Mouse (Mus musculus): Measurements from ENCODE around the gene Olfr933.

Olfr933 gene

DNA sequence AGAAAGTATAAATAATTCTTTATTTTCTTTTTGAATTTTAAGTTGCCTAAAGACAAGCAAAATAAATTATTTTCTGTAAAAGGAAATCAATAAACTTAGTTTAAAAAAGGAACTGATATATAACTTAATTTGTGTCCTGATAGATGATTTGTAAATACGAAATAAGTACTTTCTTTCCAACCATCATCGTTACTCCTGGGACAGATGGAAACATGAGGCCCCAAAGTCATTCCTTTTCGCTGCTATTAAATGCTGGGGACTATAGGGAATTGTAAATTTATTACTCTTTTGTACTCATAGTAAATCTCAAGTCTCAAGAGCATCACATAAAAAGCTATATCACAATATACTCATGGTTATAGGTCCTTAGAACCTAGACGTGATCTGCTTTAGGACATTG lies at the start of gene Olfr933:
Olfr933 (plus strand) TSS at position 301 of the 400 bp plus-strand sequence.
- DNase-seq (ENCODE audit: low spot score in 2 of 2) = no peak

DNA sequence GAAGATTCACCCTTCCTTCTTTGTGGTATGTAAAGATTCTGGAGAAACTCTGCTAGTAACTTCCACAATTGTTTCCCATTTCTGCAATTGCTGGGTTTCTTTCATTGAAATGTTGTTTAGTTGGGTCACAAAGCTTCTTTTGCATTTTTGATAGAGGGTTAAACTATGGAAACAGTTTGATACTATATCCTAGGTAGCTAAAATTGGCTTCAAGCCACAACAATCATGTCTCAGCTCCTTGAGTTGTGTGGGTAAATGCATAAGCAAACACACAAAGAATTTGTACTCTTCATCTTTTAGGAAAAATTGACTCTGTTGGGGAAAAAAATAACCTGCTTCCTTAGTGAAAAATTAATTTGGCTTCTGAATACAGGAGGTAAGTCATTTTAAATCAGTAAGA lies 42.6 kb upstream of the Olfr933 start, which contains the start of gene Olfr930:
Olfr930 (plus strand) TSS at position 301 of the 400 bp plus-strand sequence.
- DNase-seq (ENCODE audit: low spot score in 2 of 2) = no peak

DNA sequence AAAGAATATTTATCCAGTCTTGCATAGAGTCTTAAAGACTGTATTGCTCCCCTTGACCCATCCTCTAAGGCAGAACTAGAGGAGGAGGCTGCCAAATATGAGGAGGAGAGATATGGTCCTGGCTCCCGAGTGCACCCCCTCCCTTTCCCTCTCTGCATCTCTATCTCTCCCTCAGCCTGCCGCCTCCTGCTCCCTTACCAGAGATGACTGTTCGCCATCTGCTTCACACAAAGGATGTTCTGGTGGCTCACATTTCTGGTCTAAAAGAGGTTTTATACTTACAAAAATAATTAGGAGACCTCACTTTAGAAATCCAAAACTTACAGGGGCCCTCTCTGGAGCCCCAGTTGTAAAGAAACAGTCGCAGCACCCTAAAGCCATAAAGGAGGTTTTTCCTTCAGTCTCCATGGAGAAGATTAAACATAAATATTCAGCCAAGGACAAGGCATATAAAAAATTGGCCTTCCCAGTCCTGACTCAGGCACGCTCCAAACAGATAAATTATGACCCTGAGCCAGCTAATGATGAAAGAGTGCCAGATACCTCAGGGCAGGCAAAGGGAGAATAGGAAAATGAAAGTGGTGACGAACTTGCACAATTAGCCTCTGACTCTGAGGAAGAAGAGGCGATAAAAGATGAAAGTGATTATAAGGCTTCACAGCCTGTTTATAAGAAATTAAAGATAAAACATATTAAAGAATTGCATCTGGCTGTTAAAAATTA lies 18.6 kb upstream of the Olfr933 start:
- DNase-seq (ENCODE audit: low spot score in 2 of 2) = no peak

DNA sequence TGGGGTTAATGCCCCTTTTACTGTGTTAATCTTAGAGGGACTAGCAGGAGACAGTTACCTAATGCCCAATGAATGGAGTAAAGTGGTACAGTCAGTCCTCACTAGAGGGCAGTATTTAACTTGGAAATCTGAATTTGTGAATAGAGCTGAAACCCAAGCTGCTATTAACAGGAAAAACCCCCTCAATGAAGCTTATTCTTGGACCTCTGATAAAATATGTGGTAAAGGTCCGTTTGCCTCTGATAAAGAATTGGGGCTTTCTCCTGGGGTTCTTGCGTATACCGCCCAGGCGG lies 18.0 kb upstream of the Olfr933 start:
- DNase-seq (ENCODE audit: low spot score in 2 of 2) = no peak

DNA sequence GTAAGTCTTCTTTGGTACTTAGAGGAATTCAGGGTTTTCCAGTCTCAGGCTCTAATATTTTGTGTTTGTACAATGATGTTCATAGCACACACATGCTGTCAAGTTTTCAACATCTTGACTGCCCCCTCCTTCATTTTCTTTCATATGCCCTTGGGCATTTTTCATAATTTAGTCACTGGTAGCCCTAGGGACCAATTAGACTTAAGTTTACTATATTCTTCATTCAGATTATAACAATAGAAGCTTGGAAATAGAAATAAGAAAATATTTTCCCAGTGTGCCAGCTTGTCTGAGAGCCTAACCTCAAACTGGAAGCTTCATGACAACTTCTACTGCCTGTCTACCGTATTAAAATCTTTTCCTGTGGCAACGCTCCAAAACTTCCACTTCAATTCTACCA lies 16.1 kb downstream of the Olfr933 start, which contains the start of gene Olfr934:
Olfr934 (minus strand) TSS at position 101 of the 400 bp plus-strand sequence.
- no peak for DNase-seq (ENCODE audit: low spot score in 2 of 2)

DNA sequence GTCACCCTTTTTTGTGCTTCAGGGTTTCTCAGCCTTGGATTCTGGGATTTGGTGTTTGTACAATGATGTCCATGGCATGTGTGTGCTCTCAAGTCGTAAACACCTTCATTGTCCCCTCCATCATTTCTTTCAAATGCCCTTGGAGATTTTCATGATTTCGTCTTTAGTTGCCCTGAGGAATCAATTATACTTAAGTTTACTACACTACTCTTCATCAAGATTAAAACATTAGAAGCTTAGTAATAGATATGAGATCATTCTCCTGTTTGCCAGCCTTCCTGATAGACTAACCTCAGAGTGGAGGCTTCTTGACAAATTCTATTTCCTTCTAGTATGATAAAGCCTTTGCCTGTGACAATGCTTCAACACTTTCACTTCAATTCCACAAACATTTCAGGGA lies 27.5 kb downstream of the Olfr933 start, which contains the start of gene Olfr935:
Olfr935 (minus strand) TSS at position 101 of the 400 bp plus-strand sequence.
- DNase-seq (ENCODE audit: low spot score in 2 of 2) = no peak

DNA sequence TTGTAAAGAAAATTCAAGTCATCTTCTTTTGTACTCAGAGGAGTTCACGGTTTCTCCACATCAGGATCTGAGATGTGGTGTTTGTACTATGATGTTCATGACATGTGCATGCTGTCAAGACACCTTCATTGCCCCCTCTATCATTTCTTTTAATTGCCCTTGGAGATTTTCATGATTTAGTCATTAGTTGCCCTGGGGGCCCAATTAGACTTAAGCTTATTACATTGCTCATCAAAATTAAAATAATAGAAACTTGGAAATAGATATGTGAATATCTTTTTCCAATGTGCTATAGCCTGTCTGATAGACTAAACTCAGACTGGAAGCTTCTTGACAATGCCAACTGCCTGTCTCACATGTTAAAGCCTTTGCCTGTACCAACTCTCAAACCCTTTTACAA lies 51.2 kb downstream of the Olfr933 start, which contains the start of gene Olfr146:
Olfr146 (minus strand) TSS at position 101 of the 400 bp plus-strand sequence.
- no peak for DNase-seq (ENCODE audit: low spot score in 2 of 2)

Data from thymus, postnatal 10 days (tissue).